Mouse (Mus musculus): Measurements from ENCODE around the gene Gli3.

Gli3 gene

GRCm38 (mm10) chr13:15550731-15551130 lies 87.7 kb downstream of the Gli3 start:
- no peak for DNase-seq (ENCODE audit: low read depth, low spot score)

GRCm38 (mm10) chr13:15552009-15552408 lies 89.0 kb downstream of the Gli3 start:
- DNase-seq (ENCODE audit: low read depth, low spot score), result no peak

- peak; percentile 7 for DNase-seq (ENCODE audit: low read depth, low spot score)
These were observed 93.6 kb downstream of the Gli3 start for GRCm38 (mm10) chr13:15556646-15557098.

- DNase-seq (ENCODE audit: low read depth, low spot score), result no peak
These were observed 98.4 kb downstream of the Gli3 start for GRCm38 (mm10) chr13:15561441-15561840.

- peak; percentile 9 for DNase-seq (ENCODE audit: low read depth, low spot score)
These were observed 108.0 kb downstream of the Gli3 start for GRCm38 (mm10) chr13:15570908-15571568.

- DNase-seq (ENCODE audit: low read depth, low spot score), result no peak
These were observed 114.3 kb downstream of the Gli3 start for GRCm38 (mm10) chr13:15577133-15577917.

- DNase-seq (ENCODE audit: low read depth, low spot score), result no peak
These were observed 117.4 kb downstream of the Gli3 start for GRCm38 (mm10) chr13:15580458-15580857.

- no peak for DNase-seq (ENCODE audit: low read depth, low spot score)
These were observed 122.9 kb downstream of the Gli3 start for GRCm38 (mm10) chr13:15585941-15586340.

- no peak for DNase-seq (ENCODE audit: low read depth, low spot score)
These were observed 125.5 kb downstream of the Gli3 start for GRCm38 (mm10) chr13:15588278-15589272.

GRCm38 (mm10) chr13:15590326-15590933 lies 127.4 kb downstream of the Gli3 start:
- no peak for DNase-seq (ENCODE audit: low read depth, low spot score)

- no peak for DNase-seq (ENCODE audit: low read depth, low spot score)
These were observed 133.6 kb downstream of the Gli3 start for GRCm38 (mm10) chr13:15596667-15597066.

GRCm38 (mm10) chr13:15599741-15600140 lies 136.7 kb downstream of the Gli3 start:
- DNase-seq (ENCODE audit: low read depth, low spot score), result no peak

GRCm38 (mm10) chr13:15602161-15602560 lies 139.1 kb downstream of the Gli3 start:
- DNase-seq (ENCODE audit: low read depth, low spot score), result no peak

- no peak for DNase-seq (ENCODE audit: low read depth, low spot score)
These were observed 139.7 kb downstream of the Gli3 start for GRCm38 (mm10) chr13:15602677-15603221.

- DNase-seq (ENCODE audit: low read depth, low spot score), result no peak
These were observed 141.0 kb downstream of the Gli3 start for GRCm38 (mm10) chr13:15604074-15604473.

- no peak for DNase-seq (ENCODE audit: low read depth, low spot score)
These were observed 154.4 kb downstream of the Gli3 start for GRCm38 (mm10) chr13:15617423-15617822.

GRCm38 (mm10) chr13:15618051-15618692 lies 155.1 kb downstream of the Gli3 start:
- no peak for DNase-seq (ENCODE audit: low read depth, low spot score)

GRCm38 (mm10) chr13:15621009-15621408 lies 158.0 kb downstream of the Gli3 start:
- DNase-seq (ENCODE audit: low read depth, low spot score), result no peak

GRCm38 (mm10) chr13:15624490-15625353 lies 161.7 kb downstream of the Gli3 start:
- peak; percentile 25 for DNase-seq (ENCODE audit: low read depth, low spot score)

GRCm38 (mm10) chr13:15641548-15641947 lies 178.5 kb downstream of the Gli3 start:
- no peak for DNase-seq (ENCODE audit: low read depth, low spot score)
